Mouse (Mus musculus) heart, postnatal 0 days (tissue): Measurements from ENCODE around the gene Stxbp6.

Experiments
- CTCF ChIP-seq: IDR thresholded peaks from 2 replicates; pipeline ENCODE4 v1.5.1; 2016; ENCODE audit warnings: antibody characterized with exemption, control low read depth, low read depth
- EP300 ChIP-seq: IDR thresholded peaks from 2 replicates; pipeline ENCODE4 v1.6.1; 2016; ENCODE audit warnings: antibody characterized with exemption, low read depth

- TF ChIP-seq CTCF = no peak
- TF ChIP-seq EP300 = no peak
Observed at GRCm38 (mm10) chr12:45013246-45013756, 61.2 kb downstream of the Stxbp6 start.
